Mouse (Mus musculus): ENCODE measurements at regions not wholly inside any gene's neighbourhood (a gene's known extent, or its start where the extent isn't known, plus 50 kb on each side); places are given as distances from the start of the nearest gene placed in this dataset.

- no peak for DNase-seq (ENCODE audit: low spot score)
- 63% methylated on average over 2 of the region's 2 CpGs for WGBS
- Histone ChIP-seq H3K36me3 (no peaks in the 10 kb centered on the region), H3K27ac (replicated peaks) (no peak overlapping the region), H3K4me3 (no peak overlapping the region), H3K27me3 (ENCODE audit: low read depth, poor library complexity, severe bottlenecking) (no peaks in the 10 kb centered on the region), H3K4me1 (no peaks in the 10 kb centered on the region), H3K9me3 (replicated peaks) (no peaks in the 10 kb centered on the region)
Measured at GRCm38 (mm10) chr17:75961371-75961770, 409.6 kb upstream of the Fam98a start.

- Histone ChIP-seq H3K4me3 (no peak overlapping the region), H3K27me3 (ENCODE audit: low read depth, poor library complexity, severe bottlenecking) (no peaks in the 10 kb centered on the region)
- WGBS = 89% methylated on average over 6 of the region's 6 CpGs
Measured at GRCm38 (mm10) chr17:75936686-75937380, 385.1 kb upstream of the Fam98a start.

GRCm38 (mm10) chr17:75931022-75931421, 379.3 kb upstream of the Fam98a start:
- H3K36me3 ChIP-seq = no peaks in the 10 kb centered on the region
- no peak overlapping the region for H3K4me3 ChIP-seq
- 66% methylated on average over 1 of the region's 1 CpGs for WGBS
- no peaks in the 10 kb centered on the region for H3K27me3 ChIP-seq (ENCODE audit: low read depth, poor library complexity, severe bottlenecking)
- H3K9me3 ChIP-seq (replicated peaks) = no peaks in the 10 kb centered on the region
- peak; percentile 29 for DNase-seq (ENCODE audit: low spot score)
- H3K4me1 ChIP-seq = no peaks in the 10 kb centered on the region
- H3K27ac ChIP-seq (replicated peaks) = no peak overlapping the region

More at GRCm38 (mm10) chr17:75936686-75937380, 385.1 kb upstream of the Fam98a start:
- DNase-seq (ENCODE audit: low spot score) = no peak
- Histone ChIP-seq H3K9me3 (replicated peaks) (no peaks in the 10 kb centered on the region), H3K4me1 (no peaks in the 10 kb centered on the region), H3K27ac (replicated peaks) (no peak overlapping the region), H3K36me3 (no peaks in the 10 kb centered on the region)

- Histone ChIP-seq H3K4me3 (no peak overlapping the region), H3K27me3 (ENCODE audit: low read depth, poor library complexity, severe bottlenecking) (no peaks in the 10 kb centered on the region), H3K4me1 (no peaks in the 10 kb centered on the region), H3K9me3 (replicated peaks) (no peaks in the 10 kb centered on the region), H3K36me3 (no peaks in the 10 kb centered on the region), H3K27ac (replicated peaks) (no peak overlapping the region)
- no peak for DNase-seq (ENCODE audit: low spot score)
- WGBS = 95% methylated on average over 2 of the region's 2 CpGs
Measured at GRCm38 (mm10) chr17:75920240-75920639, 368.5 kb upstream of the Fam98a start.

GRCm38 (mm10) chr17:75917020-75917419, 365.3 kb upstream of the Fam98a start:
- WGBS = 83% methylated on average over 4 of the region's 4 CpGs
- Histone ChIP-seq H3K4me3 (no peak overlapping the region), H3K27ac (replicated peaks) (no peak overlapping the region), H3K27me3 (ENCODE audit: low read depth, poor library complexity, severe bottlenecking) (no peaks in the 10 kb centered on the region), H3K9me3 (replicated peaks) (no peaks in the 10 kb centered on the region), H3K36me3 (no peaks in the 10 kb centered on the region), H3K4me1 (no peaks in the 10 kb centered on the region)
- no peak for DNase-seq (ENCODE audit: low spot score)

- H3K36me3 ChIP-seq = no peaks in the 10 kb centered on the region
- WGBS = 92% methylated on average over 2 of the region's 2 CpGs
- H3K27ac ChIP-seq (replicated peaks) = no peak overlapping the region
- no peaks in the 10 kb centered on the region for H3K9me3 ChIP-seq (replicated peaks)
- no peak for DNase-seq (ENCODE audit: low spot score)
- H3K4me3 ChIP-seq = no peak overlapping the region
- H3K4me1 ChIP-seq = no peaks in the 10 kb centered on the region
- H3K27me3 ChIP-seq (ENCODE audit: low read depth, poor library complexity, severe bottlenecking) = no peaks in the 10 kb centered on the region
Measured at GRCm38 (mm10) chr17:75916590-75916989, 364.8 kb upstream of the Fam98a start.

- H3K27me3 ChIP-seq (ENCODE audit: low read depth, poor library complexity, severe bottlenecking) = no peaks in the 10 kb centered on the region
- no peak overlapping the region for H3K27ac ChIP-seq (replicated peaks)
- no peaks in the 10 kb centered on the region for H3K36me3 ChIP-seq
- no peaks in the 10 kb centered on the region for H3K4me1 ChIP-seq
- WGBS = 90% methylated on average over 1 of the region's 1 CpGs
- H3K4me3 ChIP-seq = no peak overlapping the region
- H3K9me3 ChIP-seq (replicated peaks) = no peaks in the 10 kb centered on the region
- DNase-seq (ENCODE audit: low spot score) = no peak
Measured at GRCm38 (mm10) chr17:75915256-75915655, 363.5 kb upstream of the Fam98a start.

- H3K4me3 ChIP-seq = no peak overlapping the region
- H3K9me3 ChIP-seq (replicated peaks) = no peaks in the 10 kb centered on the region
- H3K4me1 ChIP-seq = no peaks in the 10 kb centered on the region
- 82% methylated on average over 3 of the region's 3 CpGs for WGBS
- H3K27me3 ChIP-seq (ENCODE audit: low read depth, poor library complexity, severe bottlenecking) = no peaks in the 10 kb centered on the region
- DNase-seq (ENCODE audit: low spot score) = no peak
- H3K36me3 ChIP-seq = no peaks in the 10 kb centered on the region
- no peak overlapping the region for H3K27ac ChIP-seq (replicated peaks)
Measured at GRCm38 (mm10) chr17:75907085-75907484, 355.3 kb upstream of the Fam98a start.

GRCm38 (mm10) chr17:75906643-75907042, 354.9 kb upstream of the Fam98a start:
- WGBS = 71% methylated on average over 3 of the region's 3 CpGs
- no peaks in the 10 kb centered on the region for H3K4me1 ChIP-seq

GRCm38 (mm10) chr17:75895436-75895835, 343.7 kb upstream of the Fam98a start:
- Histone ChIP-seq H3K4me1 (no peaks in the 10 kb centered on the region), H3K27ac (replicated peaks) (no peak overlapping the region), H3K4me3 (no peak overlapping the region), H3K9me3 (replicated peaks) (no peaks in the 10 kb centered on the region), H3K36me3 (no peaks in the 10 kb centered on the region), H3K27me3 (ENCODE audit: low read depth, poor library complexity, severe bottlenecking) (no peaks in the 10 kb centered on the region)
- 92% methylated on average over 6 of the region's 6 CpGs for WGBS
- DNase-seq (ENCODE audit: low spot score) = no peak

More at GRCm38 (mm10) chr17:75906643-75907042, 354.9 kb upstream of the Fam98a start:
- H3K9me3 ChIP-seq (replicated peaks) = no peaks in the 10 kb centered on the region
- H3K27me3 ChIP-seq (ENCODE audit: low read depth, poor library complexity, severe bottlenecking) = no peaks in the 10 kb centered on the region
- DNase-seq (ENCODE audit: low spot score) = no peak
- H3K27ac ChIP-seq (replicated peaks) = no peak overlapping the region
- H3K36me3 ChIP-seq = no peaks in the 10 kb centered on the region
- no peak overlapping the region for H3K4me3 ChIP-seq

- Histone ChIP-seq H3K36me3 (no peaks in the 10 kb centered on the region), H3K27me3 (ENCODE audit: low read depth, poor library complexity, severe bottlenecking) (no peaks in the 10 kb centered on the region), H3K4me1 (no peaks in the 10 kb centered on the region), H3K9me3 (replicated peaks) (no peaks in the 10 kb centered on the region), H3K4me3 (no peak overlapping the region), H3K27ac (replicated peaks) (no peak overlapping the region)
- DNase-seq (ENCODE audit: low spot score) = no peak
- WGBS = 85% methylated on average over 4 of the region's 4 CpGs
Measured at GRCm38 (mm10) chr17:75894934-75895333, 343.2 kb upstream of the Fam98a start.

GRCm38 (mm10) chr17:75893559-75893958, 341.8 kb upstream of the Fam98a start:
- no peaks in the 10 kb centered on the region for H3K9me3 ChIP-seq (replicated peaks)
- no peak overlapping the region for H3K27ac ChIP-seq (replicated peaks)
- H3K4me1 ChIP-seq = no peaks in the 10 kb centered on the region
- no peaks in the 10 kb centered on the region for H3K36me3 ChIP-seq
- no peaks in the 10 kb centered on the region for H3K27me3 ChIP-seq (ENCODE audit: low read depth, poor library complexity, severe bottlenecking)
- 56% methylated on average over 1 of the region's 1 CpGs for WGBS
- no peak for DNase-seq (ENCODE audit: low spot score)
- no peak overlapping the region for H3K4me3 ChIP-seq

GRCm38 (mm10) chr17:75892156-75892555, 340.4 kb upstream of the Fam98a start:
- H3K36me3 ChIP-seq = no peaks in the 10 kb centered on the region
- H3K27me3 ChIP-seq (ENCODE audit: low read depth, poor library complexity, severe bottlenecking) = no peaks in the 10 kb centered on the region
- no peaks in the 10 kb centered on the region for H3K9me3 ChIP-seq (replicated peaks)
- no peak overlapping the region for H3K27ac ChIP-seq (replicated peaks)
- H3K4me1 ChIP-seq = no peaks in the 10 kb centered on the region
- H3K4me3 ChIP-seq = no peak overlapping the region
- DNase-seq (ENCODE audit: low spot score) = no peak
- WGBS = 93% methylated on average over 4 of the region's 4 CpGs

- H3K27me3 ChIP-seq (ENCODE audit: low read depth, poor library complexity, severe bottlenecking) = no peaks in the 10 kb centered on the region
- WGBS = 92% methylated on average over 4 of the region's 4 CpGs
- no peaks in the 10 kb centered on the region for H3K36me3 ChIP-seq
- no peaks in the 10 kb centered on the region for H3K9me3 ChIP-seq (replicated peaks)
- no peak overlapping the region for H3K27ac ChIP-seq (replicated peaks)
- no peak overlapping the region for H3K4me3 ChIP-seq
- H3K4me1 ChIP-seq = no peaks in the 10 kb centered on the region
- DNase-seq (ENCODE audit: low spot score) = no peak
Measured at GRCm38 (mm10) chr17:75891564-75891963, 339.8 kb upstream of the Fam98a start.

Data from midbrain, embryonic 10.5 days (tissue).